Mouse (Mus musculus): ENCODE measurements around the gene Ccdc167.

GRCm38 (mm10) chr17:29688610-29689009 is 28.2 kb downstream of the Ccdc167 start:
- TF ChIP-seq HCFC1 (IDR thresholded peaks at IDR 0.05; ENCODE audit: borderline replicate concordance, insufficient read depth, low read length) (no peak), MAFK (IDR thresholded peaks at IDR 0.05; ENCODE audit: insufficient read depth, low read depth, low read length) (no peak), ZNF384 (IDR thresholded peaks at IDR 0.05; ENCODE audit: low read depth, low read length) (no peak)
